Mouse (Mus musculus): ENCODE measurements around the gene Adamts6.

The Adamts6 gene

DNA sequence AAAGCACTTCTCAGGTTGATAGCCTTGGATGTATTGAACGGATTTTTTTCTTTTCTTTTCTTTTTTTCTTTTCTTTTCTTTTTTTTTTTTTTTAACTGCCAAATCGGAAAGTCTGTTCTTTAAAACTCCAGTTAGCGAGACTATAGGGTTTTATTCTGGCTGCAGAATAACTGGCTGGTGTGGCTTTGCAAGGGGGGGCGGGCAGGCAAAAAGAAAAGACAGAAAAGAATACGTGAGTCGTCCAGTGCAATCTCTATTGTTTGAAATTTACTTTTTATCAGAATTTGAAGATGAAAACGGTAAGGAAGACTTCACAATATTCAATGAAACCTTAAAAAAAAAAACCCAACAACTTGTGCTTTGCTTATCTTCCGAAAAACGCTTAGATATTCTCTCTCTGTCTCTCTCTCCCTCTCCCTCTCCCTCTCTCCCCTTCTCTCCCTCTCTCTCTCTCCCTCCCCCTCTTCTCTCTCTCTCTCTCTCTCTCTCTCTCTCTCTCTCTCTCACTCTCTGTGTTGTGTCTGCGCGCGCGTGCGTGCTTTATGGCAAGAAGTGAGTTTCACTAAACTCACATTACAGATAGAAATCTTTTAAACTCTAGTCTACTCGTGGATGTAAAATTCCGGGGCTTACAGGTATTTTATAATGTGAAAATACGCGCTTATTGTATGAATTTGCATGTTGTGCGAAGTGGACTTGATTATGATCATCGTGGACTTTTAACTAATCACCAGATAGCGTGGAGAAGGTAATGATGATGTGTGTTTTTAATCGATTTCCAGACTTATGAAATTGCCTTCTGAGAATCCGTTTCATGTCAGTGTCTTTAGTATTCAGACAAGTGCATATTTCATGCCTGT is at the start of gene Adamts6:
Adamts6 (plus strand) TSS at position 470 of the 860 bp plus-strand sequence.
- no peak for DNase-seq

- no peak for DNase-seq
Measured at GRCm38 (mm10) chr13:104258997-104259396, 28.6 kb upstream of the Adamts6 start.

GRCm38 (mm10) chr13:104285031-104285431 is 2.6 kb upstream of the Adamts6 start:
- DNase-seq: no peak

GRCm38 (mm10) chr13:104285737-104286311 is 1.8 kb upstream of the Adamts6 start:
- DNase-seq: peak; percentile 7

DNA sequence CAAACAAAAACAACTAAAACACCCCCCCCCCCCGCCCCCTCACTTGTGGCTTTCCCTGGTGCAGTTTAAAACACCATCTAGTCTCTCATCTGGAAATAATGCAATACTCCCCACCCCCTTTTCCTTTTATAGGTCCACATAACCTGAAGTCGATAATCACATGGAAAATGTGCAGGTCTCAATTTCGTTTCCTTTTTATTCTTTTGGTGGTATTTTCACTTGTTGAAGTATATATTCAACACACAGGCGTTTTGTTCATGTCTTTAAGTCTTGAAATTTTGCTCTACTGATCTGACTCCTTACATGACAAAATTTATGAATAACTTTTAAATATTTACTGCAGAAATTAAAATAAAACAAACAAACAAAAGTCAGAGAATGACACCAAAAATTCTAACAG is 1.3 kb upstream of the Adamts6 start:
- no peak for DNase-seq

- peak; percentile 80 for DNase-seq
Measured at GRCm38 (mm10) chr13:104286897-104287309, 732 bp upstream of the Adamts6 start.

- peak; percentile 12 for DNase-seq
Measured at GRCm38 (mm10) chr13:104288226-104288859, 708 bp downstream of the Adamts6 start.

- no peak for DNase-seq
Measured at GRCm38 (mm10) chr13:104289176-104289575, 1.5 kb downstream of the Adamts6 start.

- DNase-seq: no peak
Measured at GRCm38 (mm10) chr13:104295472-104295871, 7.8 kb downstream of the Adamts6 start.

- DNase-seq: no peak
Measured at GRCm38 (mm10) chr13:104329336-104329735, 41.7 kb downstream of the Adamts6 start.

- no peak for DNase-seq
Measured at GRCm38 (mm10) chr13:104329742-104330141, 42.1 kb downstream of the Adamts6 start.

DNA sequence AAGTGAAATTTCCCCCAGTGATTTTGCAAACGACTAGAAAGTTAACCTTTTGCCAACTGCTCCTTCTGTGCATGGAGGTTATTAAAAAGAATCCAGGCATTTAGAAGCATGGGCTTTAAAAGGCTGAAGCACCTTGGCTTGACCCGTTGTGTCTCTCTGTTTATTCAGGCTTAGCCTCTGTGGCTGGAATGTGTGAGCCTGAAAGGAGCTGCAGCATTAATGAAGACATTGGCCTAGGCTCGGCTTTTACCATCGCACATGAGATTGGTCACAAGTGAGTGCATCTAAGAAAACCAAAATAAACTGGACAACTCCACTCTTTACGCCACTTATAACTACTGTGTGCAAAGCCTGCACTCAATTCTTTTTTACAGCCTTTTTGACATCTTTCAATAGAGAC is 65.0 kb downstream of the Adamts6 start:
- no peak for DNase-seq

DNA sequence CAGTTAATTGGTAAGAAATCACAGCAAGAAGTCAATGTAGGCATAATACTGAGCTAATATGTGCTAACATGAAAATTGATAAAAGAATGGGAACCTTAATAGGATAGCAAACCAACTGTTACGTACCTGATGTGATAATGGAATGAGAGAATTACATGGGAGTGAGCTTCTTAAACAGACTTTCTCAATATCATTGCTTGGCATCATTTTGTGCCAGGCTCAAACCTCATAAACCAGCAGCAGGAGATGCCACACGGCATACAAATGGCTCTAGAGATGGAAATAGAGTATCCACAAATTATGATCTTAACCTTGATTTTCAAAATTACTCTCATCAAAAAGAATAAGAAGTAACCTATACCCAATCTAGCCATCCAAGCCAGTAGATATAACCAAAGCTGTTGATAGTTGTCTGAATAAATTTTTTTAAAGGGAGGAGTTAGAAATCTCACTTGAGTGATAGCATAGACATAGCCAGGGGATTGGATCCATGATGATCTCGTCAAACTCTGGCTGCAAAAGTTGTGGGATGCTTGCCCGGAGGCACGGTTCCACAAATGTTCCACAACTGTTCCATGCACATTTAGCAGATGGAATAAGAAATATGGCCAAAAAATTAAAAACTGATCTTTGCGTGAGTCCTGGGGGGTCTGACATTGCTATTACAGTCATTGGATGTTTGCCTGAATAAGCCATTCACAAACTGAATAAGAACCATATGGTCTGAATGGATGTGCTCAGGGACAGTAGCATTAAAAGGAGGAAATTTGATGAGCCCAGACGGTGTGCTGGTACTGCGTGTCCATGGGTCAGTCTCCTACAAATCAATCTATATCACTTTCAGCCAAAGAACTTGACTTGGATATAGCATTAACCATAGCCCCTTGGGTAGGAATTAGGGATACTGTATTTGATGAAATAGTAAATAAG is 106.1 kb downstream of the Adamts6 start:
- DNase-seq: no peak

- no peak for DNase-seq
Measured at GRCm38 (mm10) chr13:104397814-104398213, 110.2 kb downstream of the Adamts6 start.

DNA sequence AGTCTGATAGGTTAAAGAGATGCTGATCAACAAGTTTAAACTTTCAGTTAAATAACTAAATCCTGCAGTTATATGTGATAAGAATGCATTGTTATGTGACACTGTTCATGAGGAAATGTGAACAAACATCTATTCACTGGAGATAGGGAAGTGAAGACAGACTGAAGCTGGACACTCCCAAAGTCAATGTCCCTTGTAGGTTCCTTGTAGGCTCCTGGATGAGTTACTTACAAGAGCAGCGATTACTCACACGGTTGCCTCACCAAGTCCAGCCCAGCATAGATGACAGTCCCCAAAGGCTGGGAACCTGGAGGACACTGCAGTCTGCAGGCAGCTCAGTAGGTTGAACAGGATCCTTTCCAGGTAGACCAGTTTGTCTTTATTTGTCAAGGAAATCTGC is 145.1 kb downstream of the Adamts6 start:
- no peak for DNase-seq

DNA sequence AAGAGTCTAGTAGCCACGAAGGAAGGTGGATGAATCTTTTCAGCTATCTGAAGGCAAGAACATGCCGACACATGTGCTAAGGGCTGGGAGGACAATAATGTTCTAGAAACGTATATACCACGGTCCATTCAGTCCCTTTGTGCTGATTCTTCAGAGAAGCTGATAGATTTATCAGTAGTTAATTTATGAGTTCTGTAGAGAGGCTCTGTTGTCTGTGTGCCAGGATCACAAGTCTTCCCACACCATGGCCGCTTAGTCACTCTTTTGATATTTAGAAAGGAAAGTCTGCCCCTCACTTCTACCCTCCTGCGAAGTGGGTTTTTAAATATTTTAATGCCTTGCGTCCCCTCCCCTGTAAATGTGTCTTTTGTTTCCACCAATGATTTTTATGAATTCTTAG is 154.9 kb downstream of the Adamts6 start:
- DNase-seq: no peak

DNA sequence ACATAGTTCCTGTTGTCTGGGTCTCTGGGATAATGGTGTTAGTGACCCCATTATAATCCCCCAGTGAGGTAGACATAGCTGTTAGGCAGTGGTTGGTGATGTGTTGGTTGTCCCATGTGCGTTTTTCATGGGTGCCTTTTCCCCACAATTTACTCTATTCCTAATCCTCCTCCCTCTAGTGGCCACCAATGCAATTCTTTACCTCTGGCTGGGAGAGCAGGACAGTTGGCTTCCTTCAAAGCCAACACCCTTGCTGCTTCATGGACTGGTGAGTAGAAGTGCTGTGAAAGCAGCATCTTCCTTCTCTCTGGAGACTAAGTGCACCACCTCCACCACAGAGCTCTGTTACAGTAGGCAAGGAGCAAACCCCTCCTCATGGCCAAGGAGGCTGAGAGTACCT is 157.8 kb downstream of the Adamts6 start:
- DNase-seq: no peak

- DNase-seq: no peak
Measured at GRCm38 (mm10) chr13:104446974-104447373, 159.3 kb downstream of the Adamts6 start.

GRCm38 (mm10) chr13:104447470-104447869 is 159.8 kb downstream of the Adamts6 start:
- DNase-seq: no peak

DNA sequence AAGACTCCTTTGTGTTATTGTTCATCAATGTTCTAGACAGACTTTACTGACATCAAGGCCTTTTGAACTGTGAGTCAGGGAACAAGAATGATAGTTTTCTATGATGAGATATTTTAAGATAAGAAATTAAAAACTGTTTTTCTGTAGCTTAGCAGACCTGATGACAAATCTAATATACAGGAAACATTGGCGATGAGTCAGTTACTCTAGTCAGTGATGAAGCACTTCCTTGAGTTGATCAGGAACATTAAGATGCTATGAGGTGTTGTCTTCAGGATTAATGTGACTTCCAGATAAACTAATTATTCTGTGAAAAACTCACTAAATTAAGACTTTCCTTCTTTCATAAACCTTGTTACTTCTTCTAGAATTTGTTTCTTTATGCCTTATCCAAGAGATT is 160.7 kb downstream of the Adamts6 start:
- DNase-seq: no peak

GRCm38 (mm10) chr13:104453271-104453974 is 165.8 kb downstream of the Adamts6 start:
- DNase-seq: peak; percentile 7

DNA sequence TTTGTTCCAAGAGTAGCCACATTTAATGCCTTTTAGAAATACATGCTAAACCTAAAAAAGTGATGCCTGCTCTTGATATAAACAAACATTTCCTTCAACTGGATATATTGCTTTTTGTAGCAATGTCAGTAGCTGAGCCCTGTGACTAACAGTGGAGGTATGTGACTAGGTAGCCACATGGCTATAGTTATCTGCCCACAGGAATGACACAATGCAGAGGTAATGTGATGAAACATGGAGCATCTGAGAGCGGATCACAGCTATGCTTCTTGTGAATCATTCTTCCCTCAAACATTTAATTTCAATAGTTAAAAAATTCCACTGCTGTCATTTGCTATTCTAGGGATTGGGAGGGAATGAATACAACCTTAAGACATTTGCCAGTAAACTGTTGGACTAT is 172.7 kb downstream of the Adamts6 start:
- no peak for DNase-seq

Measured in right cerebral cortex, postnatal 25 days (tissue).